Comparison of ENCODE assay signal across 22 mouse cellular contexts in the genomic region with DNA sequence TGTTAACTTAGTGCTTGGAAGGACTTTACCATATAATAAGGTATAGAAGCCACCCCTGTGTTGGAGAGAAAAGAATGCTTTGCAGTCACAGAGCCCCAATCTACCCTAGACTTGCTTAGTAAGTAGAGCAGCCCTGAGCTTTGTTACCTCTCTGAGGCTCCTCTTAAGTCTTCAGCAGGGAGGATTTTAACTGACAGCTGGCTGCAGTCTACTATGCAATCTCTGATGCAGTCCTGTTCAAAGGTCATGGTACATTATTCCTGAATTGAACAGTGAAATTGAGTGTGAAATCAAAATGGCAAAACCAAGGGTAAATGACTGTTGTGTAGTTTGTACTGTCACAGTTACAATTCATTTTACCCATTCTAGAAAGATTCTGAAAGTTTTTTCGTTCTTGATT. TPM values are rescaled to one million over a fixed set of nuclear protein-coding genes. Genes with fewer than 3 reads are reported as not detected.
DNase-seq lines count a peak whose midpoint lies in the region; ATAC-seq lines count a peak whose summit lies in the region.
"Had no signal": no experiment of that assay in that cellular context is flagged by ENCODE, and none has a peak within 500 bp of the region (broad histone marks: within the 10 kb centered on the region; RNA-seq: fewer than 3 reads in every experiment).

No protein-coding gene starts in this region.

- 45% methylated on average over 1 of the region's 1 CpGs for WGBS in hindbrain, embryonic 12.5 days
- WGBS in hindbrain, embryonic 10.5 days, result 69% methylated on average over 1 of the region's 1 CpGs
- WGBS in midbrain, embryonic 12.5 days, result 63% methylated on average over 1 of the region's 1 CpGs
- 53% methylated on average over 1 of the region's 1 CpGs for WGBS in midbrain, embryonic 16.5 days
- WGBS in neural tube, embryonic 12.5 days, result 53% methylated on average over 1 of the region's 1 CpGs

- peaks cover 35% of the 10 kb centered on the region for H3K36me3 ChIP-seq in hindbrain, embryonic 12.5 days
- peaks cover 87% of the 10 kb centered on the region for H3K36me3 ChIP-seq in hindbrain, embryonic 10.5 days
- H3K36me3 ChIP-seq in midbrain, embryonic 12.5 days, result peaks cover 41% of the 10 kb centered on the region
- H3K36me3 ChIP-seq in midbrain, embryonic 16.5 days (ENCODE audit: control insufficient read depth, insufficient read depth, low read length), result peaks cover 32% of the 10 kb centered on the region
- peaks cover 41% of the 10 kb centered on the region for H3K36me3 ChIP-seq in neural tube, embryonic 12.5 days

- no peak overlapping the region for H3K27ac ChIP-seq in hindbrain, embryonic 12.5 days
- no peak overlapping the region for H3K27ac ChIP-seq in hindbrain, embryonic 10.5 days
- 0 out of 2 replicates have a peak overlapping the region, but pooled peaks have one; percentile 46 for H3K27ac ChIP-seq in midbrain, embryonic 12.5 days (replicated peaks)
- no peak overlapping the region for H3K27ac ChIP-seq in midbrain, embryonic 16.5 days (ENCODE audit: low read length)
- H3K27ac ChIP-seq in neural tube, embryonic 12.5 days, result no peak overlapping the region
- H3K27ac ChIP-seq: embryonic facial prominence, embryonic 15.5 days; forebrain, embryonic 15.5 days; heart, adult 2 months; hindbrain, embryonic 13.5 days had no signal

- ATAC-seq in hindbrain, embryonic 12.5 days (ENCODE audit: low FRiP score), result peak; percentile 48
- peak; percentile 91 for ATAC-seq in midbrain, embryonic 12.5 days (ENCODE audit: low FRiP score, low read depth)
- no peak for ATAC-seq in midbrain, embryonic 16.5 days
- ATAC-seq in neural tube, embryonic 12.5 days (ENCODE audit: low FRiP score, low read depth), result 0 out of 2 replicates have a peak, but pooled peaks have one; percentile 51
- ATAC-seq: CD4-positive, CD25-positive, alpha-beta regulatory T cell, adult 4 months; forebrain, embryonic 15.5 days had no signal

- peak; percentile 9 for DNase-seq in embryo, embryonic 10.5 days (ENCODE audit: low spot score)
- no peak for DNase-seq in embryo, embryonic 9.5 days (ENCODE audit: extremely low spot score)
- no peak for DNase-seq in hindbrain, embryonic 10.5 days (ENCODE audit: low spot score)
- DNase-seq in neural tube, embryonic 10.5 days (ENCODE audit: extremely low spot score, low spot score), result no peak
- DNase-seq: adrenal gland, adult 8-10 months; adrenal gland, postnatal 36 days; B cell, adult 2 months; cerebellum, adult 11 months; cerebellum, adult 8-10 months; cerebellum, postnatal 14 days; gastrocnemius, postnatal 14 days; heart, adult 2 months had no signal

- peaks cover 7% of the 10 kb centered on the region; the same call in 1 of the 2 replicates for H3K4me1 ChIP-seq in hindbrain, embryonic 12.5 days
- H3K4me1 ChIP-seq in hindbrain, embryonic 10.5 days (replicated peaks), result peaks cover 10% of the 10 kb centered on the region
- H3K4me1 ChIP-seq in midbrain, embryonic 12.5 days, result peaks cover 10% of the 10 kb centered on the region; the same call in 1 of the 2 replicates
- no peaks in the 10 kb centered on the region; the same call in 1 of the 2 replicates for H3K4me1 ChIP-seq in midbrain, embryonic 16.5 days (ENCODE audit: control insufficient read depth, insufficient read depth, low read length)
- no peaks in the 10 kb centered on the region for H3K4me1 ChIP-seq in neural tube, embryonic 12.5 days
- H3K4me1 ChIP-seq: embryonic facial prominence, embryonic 15.5 days; forebrain, embryonic 15.5 days had no signal

- no peaks in the 10 kb centered on the region for H3K9me3 ChIP-seq in hindbrain, embryonic 12.5 days (replicated peaks)
- no peaks in the 10 kb centered on the region for H3K9me3 ChIP-seq in hindbrain, embryonic 10.5 days
- no peaks in the 10 kb centered on the region for H3K9me3 ChIP-seq in midbrain, embryonic 12.5 days
- H3K9me3 ChIP-seq in midbrain, embryonic 16.5 days (replicated peaks; ENCODE audit: control insufficient read depth, low read length, poor library complexity, severe bottlenecking), result no peaks in the 10 kb centered on the region
- no peaks in the 10 kb centered on the region for H3K9me3 ChIP-seq in neural tube, embryonic 12.5 days
- H3K9me3 ChIP-seq: embryonic facial prominence, embryonic 15.5 days; forebrain, embryonic 15.5 days; G1E; hindbrain, embryonic 13.5 days had no signal

- no peak overlapping the region for H3K4me3 ChIP-seq in hindbrain, embryonic 12.5 days
- H3K4me3 ChIP-seq in hindbrain, embryonic 10.5 days, result no peak overlapping the region
- H3K4me3 ChIP-seq in midbrain, embryonic 12.5 days, result no peak overlapping the region
- no peak overlapping the region for H3K4me3 ChIP-seq in midbrain, embryonic 16.5 days (ENCODE audit: low read depth, low read length)
- no peak overlapping the region for H3K4me3 ChIP-seq in neural tube, embryonic 12.5 days
- H3K4me3 ChIP-seq: embryonic facial prominence, embryonic 15.5 days; forebrain, embryonic 15.5 days; heart, adult 2 months; hindbrain, embryonic 13.5 days had no signal

- no peak overlapping the region for H3K9ac ChIP-seq in hindbrain, embryonic 12.5 days
- no peak overlapping the region for H3K9ac ChIP-seq in midbrain, embryonic 12.5 days (replicated peaks)
- H3K9ac ChIP-seq in midbrain, embryonic 16.5 days (ENCODE audit: low read depth, low read length), result no peak overlapping the region
- H3K9ac ChIP-seq in neural tube, embryonic 12.5 days, result no peak overlapping the region
- H3K9ac ChIP-seq: embryonic facial prominence, embryonic 15.5 days; forebrain, embryonic 15.5 days; hindbrain, embryonic 13.5 days had no signal

- no peaks in the 10 kb centered on the region for H3K27me3 ChIP-seq in hindbrain, embryonic 12.5 days
- no peaks in the 10 kb centered on the region for H3K27me3 ChIP-seq in hindbrain, embryonic 10.5 days (ENCODE audit: insufficient read depth, poor library complexity, severe bottlenecking)
- H3K27me3 ChIP-seq in midbrain, embryonic 12.5 days, result no peaks in the 10 kb centered on the region
- no peaks in the 10 kb centered on the region for H3K27me3 ChIP-seq in midbrain, embryonic 16.5 days (ENCODE audit: control insufficient read depth, insufficient read depth, low read depth, low read length)
- no peaks in the 10 kb centered on the region for H3K27me3 ChIP-seq in neural tube, embryonic 12.5 days (replicated peaks)
- H3K27me3 ChIP-seq: embryonic facial prominence, embryonic 15.5 days; forebrain, embryonic 15.5 days; hindbrain, embryonic 13.5 days had no signal

- no peak overlapping the region for H3K4me2 ChIP-seq in hindbrain, embryonic 12.5 days (replicated peaks)
- no peak overlapping the region for H3K4me2 ChIP-seq in midbrain, embryonic 12.5 days (replicated peaks)
- H3K4me2 ChIP-seq in midbrain, embryonic 16.5 days (ENCODE audit: low read length), result no peak overlapping the region
- no peak overlapping the region for H3K4me2 ChIP-seq in neural tube, embryonic 12.5 days (replicated peaks)
- H3K4me2 ChIP-seq: embryonic facial prominence, embryonic 15.5 days; forebrain, embryonic 15.5 days; heart, embryonic 11.5 days; hindbrain, embryonic 13.5 days had no signal

RNA-seq across cellular contexts. Expression of a gene that starts 41.8 kb away (rescaled TPM):
- 183 and 203 TPM in 2 replicates for polyA plus RNA-seq in hindbrain, embryonic 12.5 days (2016; fragmentation: Nextera tagmentation; extraction: Ambion mirVana)
- 110 and 136 TPM in 2 replicates for polyA plus RNA-seq in hindbrain, embryonic 10.5 days (2016; fragmentation: Nextera tagmentation; extraction: Ambion mirVana)
- 148 and 149 TPM in 2 replicates for polyA plus RNA-seq in midbrain, embryonic 12.5 days (2016; fragmentation: Nextera tagmentation; extraction: Ambion mirVana)
- 72.9 and 76.5 TPM in 2 replicates for polyA plus RNA-seq in midbrain, embryonic 16.5 days (2015; fragmentation: Nextera tagmentation; extraction: Ambion mirVana)
- 158 and 174 TPM in 2 replicates for polyA plus RNA-seq in neural tube, embryonic 12.5 days (2016; fragmentation: Nextera tagmentation; extraction: Ambion mirVana)
